Mouse (Mus musculus) adrenal gland, postnatal 36 days (tissue): ENCODE results near the gene Ncdn. TPM values are rescaled to one million over a fixed set of nuclear protein-coding genes. Genes with fewer than 3 reads are reported as not detected.

Experiments used
- DNase-seq, 2 experiments: peaks; one replicate each; pipeline ENCODE4 v3.0.0; 2021; ENCODE audit warnings: mixed read lengths in 1 of 2
- total RNA-seq, 2 experiments: library from RNA; stranded (reverse); gene quantifications; 2 replicates each; pipeline ENCODE4 v1.2.3; 2021

The Ncdn gene
- total RNA-seq, 2 experiments from 2014 or later, result 31.7 to 36.1 TPM

- DNase-seq, result no peak
These were observed 21.1 kb downstream of the Ncdn start for GRCm38 (mm10) chr4:126732111-126732510.

GRCm38 (mm10) chr4:126707439-126707826 lies 45.8 kb downstream of the Ncdn start:
- no peak for DNase-seq

- no peak for DNase-seq
These were observed 46.4 kb downstream of the Ncdn start for GRCm38 (mm10) chr4:126706630-126707438.

GRCm38 (mm10) chr4:126696908-126697307 lies 56.3 kb downstream of the Ncdn start:
- no peak for DNase-seq

Other genes starting within 250 kb of the Ncdn start
- gene Ago4, start 220.0 kb downstream of the Ncdn start, total RNA-seq, result 1 to 10 TPM; 5.2 to 5.8 TPM
- 1 to 10 TPM; 2.9 to 3.5 TPM for gene Clspn, start 196.5 kb downstream of the Ncdn start, total RNA-seq
- gene 5730409E04Rik, start 143.6 kb downstream of the Ncdn start, total RNA-seq, result 10 to 100 TPM; 10.6 to 15.6 TPM
- 100 to 1,000 TPM; 154 to 155 TPM for gene Psmb2, start 75.8 kb downstream of the Ncdn start, total RNA-seq
- gene Tfap2e, start 17.2 kb downstream of the Ncdn start, total RNA-seq, result not detected
- gene AU040320, start 106 bp upstream of the Ncdn start, total RNA-seq, result 10 to 100 TPM; 37.1 to 37.6 TPM
- gene Zmym4, start 214.7 kb upstream of the Ncdn start, total RNA-seq, result 10 to 100 TPM; 42.9 to 46.7 TPM